Mouse (Mus musculus) limb, embryonic 10.5 days (tissue): ENCODE measurements around the gene Erp44. TPM values are rescaled to one million over a fixed set of nuclear protein-coding genes. Genes with fewer than 3 reads are reported as not detected.

Experiments
- DNase-seq: peaks from one replicate; pipeline ENCODE4 v3.0.0-alpha.2; 2017; ENCODE audit warnings: low spot score
- H3K27ac ChIP-seq: fragments of 300-500 bp; sonication (generic); 2 replicates; pipeline ENCODE4 v1.5.1; 2016; ENCODE audit warnings: mild to moderate bottlenecking
- H3K27me3 ChIP-seq: fragments of 300-500 bp; sonication (generic); 2 replicates; pipeline ENCODE4 v1.6.1; 2016; ENCODE audit warnings: low read depth, mild to moderate bottlenecking; ENCODE audit not compliant: poor library complexity, severe bottlenecking
- H3K36me3 ChIP-seq: fragments of 300-500 bp; sonication (generic); 2 replicates; pipeline ENCODE4 v1.6.1; 2016; ENCODE audit warnings: mild to moderate bottlenecking, moderate library complexity
- H3K4me1 ChIP-seq: fragments of 300-500 bp; sonication (generic); 2 replicates; pipeline ENCODE4 v1.6.1; 2016
- H3K4me3 ChIP-seq: fragments of 300-500 bp; sonication (generic); 2 replicates; pipeline ENCODE4 v1.5.1; 2016; ENCODE audit warnings: mild to moderate bottlenecking, moderate library complexity
- H3K9me3 ChIP-seq: fragments of 300-500 bp; sonication (generic); replicated peaks from 2 replicates; pipeline ENCODE4 v1.6.1; 2016; ENCODE audit warnings: mild to moderate bottlenecking
- WGBS: fragments of 180-500 bp; shearing (Covaris S2); methylation state at CpG from one replicate; pipeline ENCODE4 v1.1.7; 2016; 5-methylcytosine and 5-hydroxymethylcytosine counted together
- polyA plus RNA-seq: library from polyadenylated mRNA; unstranded; fragments of >200 nt; fragmentation: Nextera tagmentation; extraction: Ambion mirVana; gene quantifications from 2 replicates; pipeline ENCODE4 v1.2.1, GENCODE M21; 2016

The Erp44 gene
- polyA plus RNA-seq, 1 experiment from 2014 or later: 58.7 TPM

- Histone ChIP-seq H3K27ac (no peak overlapping the region), H3K9me3 (no peaks in the 10 kb centered on the region), H3K27me3 (no peaks in the 10 kb centered on the region), H3K4me1 (no peaks in the 10 kb centered on the region), H3K36me3 (no peaks in the 10 kb centered on the region), H3K4me3 (no peak overlapping the region)
- WGBS: 22% methylated on average over 2 of the region's 2 CpGs
- DNase-seq: peak; percentile 56
Measured at GRCm38 (mm10) chr4:48225173-48225572, 54.2 kb downstream of the Erp44 start.

- H3K36me3 ChIP-seq: peaks cover 34% of the 10 kb centered on the region
- H3K9me3 ChIP-seq: no peaks in the 10 kb centered on the region
- no peak overlapping the region for H3K27ac ChIP-seq
- DNase-seq: no peak
- no peaks in the 10 kb centered on the region for H3K27me3 ChIP-seq
- no peaks in the 10 kb centered on the region for H3K4me1 ChIP-seq
- WGBS: 89% methylated on average over 4 of the region's 4 CpGs
- no peak overlapping the region for H3K4me3 ChIP-seq
Measured at GRCm38 (mm10) chr4:48203564-48203963, 75.8 kb downstream of the Erp44 start.

GRCm38 (mm10) chr4:48198447-48198846 lies 80.9 kb downstream of the Erp44 start:
- Histone ChIP-seq H3K9me3 (no peaks in the 10 kb centered on the region), H3K4me3 (no peak overlapping the region), H3K27me3 (no peaks in the 10 kb centered on the region), H3K27ac (no peak overlapping the region), H3K36me3 (peaks cover 48% of the 10 kb centered on the region), H3K4me1 (no peaks in the 10 kb centered on the region)
- DNase-seq: no peak
- WGBS: 83% methylated on average over 8 of the region's 8 CpGs

- Histone ChIP-seq H3K36me3 (peaks cover 45% of the 10 kb centered on the region), H3K9me3 (no peaks in the 10 kb centered on the region), H3K27ac (no peak overlapping the region), H3K4me1 (no peaks in the 10 kb centered on the region), H3K27me3 (no peaks in the 10 kb centered on the region), H3K4me3 (no peak overlapping the region)
- WGBS: 93% methylated on average over 3 of the region's 3 CpGs
- no peak for DNase-seq
Measured at GRCm38 (mm10) chr4:48197925-48198324, 81.4 kb downstream of the Erp44 start.

- Histone ChIP-seq H3K9me3 (no peaks in the 10 kb centered on the region), H3K27me3 (no peaks in the 10 kb centered on the region), H3K4me3 (no peak overlapping the region), H3K4me1 (no peaks in the 10 kb centered on the region), H3K36me3 (no peaks in the 10 kb centered on the region), H3K27ac (no peak overlapping the region)
- WGBS: 90% methylated on average over 8 of the region's 8 CpGs
- DNase-seq: no peak
Measured at GRCm38 (mm10) chr4:48182115-48182806, 97.1 kb downstream of the Erp44 start.

- Histone ChIP-seq H3K27ac (no peak overlapping the region), H3K36me3 (no peaks in the 10 kb centered on the region), H3K27me3 (no peaks in the 10 kb centered on the region), H3K9me3 (no peaks in the 10 kb centered on the region), H3K4me1 (no peaks in the 10 kb centered on the region), H3K4me3 (no peak overlapping the region)
- WGBS: 77% methylated on average over 6 of the region's 6 CpGs
- no peak for DNase-seq
Measured at GRCm38 (mm10) chr4:48181366-48181765, 98.0 kb downstream of the Erp44 start.

- H3K27me3 ChIP-seq: no peaks in the 10 kb centered on the region
- no peak overlapping the region for H3K27ac ChIP-seq
- no peaks in the 10 kb centered on the region for H3K36me3 ChIP-seq
- H3K4me1 ChIP-seq: no peaks in the 10 kb centered on the region
- WGBS: 39% methylated on average over 2 of the region's 2 CpGs
- H3K4me3 ChIP-seq: no peak overlapping the region
- no peak for DNase-seq
- H3K9me3 ChIP-seq: no peaks in the 10 kb centered on the region
Measured at GRCm38 (mm10) chr4:48180922-48181321, 98.4 kb downstream of the Erp44 start.

- Histone ChIP-seq H3K27ac (no peak overlapping the region), H3K36me3 (no peaks in the 10 kb centered on the region), H3K4me1 (no peaks in the 10 kb centered on the region), H3K9me3 (no peaks in the 10 kb centered on the region), H3K27me3 (no peaks in the 10 kb centered on the region), H3K4me3 (no peak overlapping the region)
- DNase-seq: no peak
- WGBS: 91% methylated on average over 3 of the region's 3 CpGs
Measured at GRCm38 (mm10) chr4:48175666-48176065, 103.7 kb downstream of the Erp44 start.

- DNase-seq: no peak
- Histone ChIP-seq H3K4me3 (no peak overlapping the region), H3K27ac (no peak overlapping the region), H3K27me3 (no peaks in the 10 kb centered on the region), H3K36me3 (peaks cover 6% of the 10 kb centered on the region), H3K9me3 (no peaks in the 10 kb centered on the region), H3K4me1 (no peaks in the 10 kb centered on the region)
- WGBS: 85% methylated on average over 5 of the region's 5 CpGs
Measured at GRCm38 (mm10) chr4:48163851-48164250, 115.5 kb downstream of the Erp44 start.

- Histone ChIP-seq H3K27me3 (no peaks in the 10 kb centered on the region), H3K4me1 (no peaks in the 10 kb centered on the region), H3K4me3 (no peak overlapping the region), H3K27ac (no peak overlapping the region), H3K36me3 (no peaks in the 10 kb centered on the region), H3K9me3 (no peaks in the 10 kb centered on the region)
- 82% methylated on average over 4 of the region's 4 CpGs for whole genome bisulfite sequencing
- DNase-seq: no peak
Measured at GRCm38 (mm10) chr4:48160386-48160785, 119.0 kb downstream of the Erp44 start.

GRCm38 (mm10) chr4:48155864-48156263 lies 123.5 kb downstream of the Erp44 start:
- peaks cover 7% of the 10 kb centered on the region; the same call in 1 of the 2 replicates for H3K4me1 ChIP-seq
- no peaks in the 10 kb centered on the region for H3K27me3 ChIP-seq
- H3K4me3 ChIP-seq: no peak overlapping the region
- H3K27ac ChIP-seq: no peak overlapping the region
- H3K36me3 ChIP-seq: no peaks in the 10 kb centered on the region
- H3K9me3 ChIP-seq: no peaks in the 10 kb centered on the region
- WGBS: 66% methylated on average over 1 of the region's 1 CpGs
- DNase-seq: no peak

- Histone ChIP-seq H3K36me3 (no peaks in the 10 kb centered on the region), H3K4me1 (peaks cover 7% of the 10 kb centered on the region; the same call in 1 of the 2 replicates), H3K27ac (no peak overlapping the region), H3K27me3 (no peaks in the 10 kb centered on the region), H3K4me3 (no peak overlapping the region), H3K9me3 (no peaks in the 10 kb centered on the region)
- 81% methylated on average over 5 of the region's 5 CpGs for WGBS
- DNase-seq: no peak
Measured at GRCm38 (mm10) chr4:48153229-48153628, 126.1 kb downstream of the Erp44 start.

GRCm38 (mm10) chr4:48149492-48149891 lies 129.9 kb downstream of the Erp44 start:
- H3K9me3 ChIP-seq: no peaks in the 10 kb centered on the region
- no peaks in the 10 kb centered on the region for H3K27me3 ChIP-seq
- H3K27ac ChIP-seq: no peak overlapping the region
- 93% methylated on average over 2 of the region's 2 CpGs for WGBS
- H3K4me3 ChIP-seq: no peak overlapping the region
- no peaks in the 10 kb centered on the region for H3K36me3 ChIP-seq
- DNase-seq: no peak
- H3K4me1 ChIP-seq: peaks cover 7% of the 10 kb centered on the region; the same call in 1 of the 2 replicates
